ENCODE assay signal across 21 mouse cellular contexts in genomic region chr2:132493184-132493583, GRCm38 (mm10).
DNase-seq lines count a peak whose midpoint lies in the region; ATAC-seq and TF ChIP-seq lines count a peak whose summit lies in the region.
"Had no signal": no experiment of that assay in that cellular context is flagged by ENCODE, and none has a peak within 500 bp of the region (broad histone marks: within the 10 kb centered on the region; RNA-seq: fewer than 3 reads in every experiment).

No protein-coding gene starts in this region.

- H3K4me2 ChIP-seq in midbrain, embryonic 11.5 days = no peak overlapping the region
- H3K4me2 ChIP-seq in midbrain, embryonic 16.5 days (ENCODE audit: low read length) = no peak overlapping the region

- H3K27me3 ChIP-seq in midbrain, embryonic 11.5 days (ENCODE audit: control insufficient read depth, insufficient read depth, low read length) = no peaks in the 10 kb centered on the region
- no peaks in the 10 kb centered on the region for H3K27me3 ChIP-seq in midbrain, embryonic 16.5 days (ENCODE audit: control insufficient read depth, insufficient read depth, low read depth, low read length)
- no peaks in the 10 kb centered on the region for H3K27me3 ChIP-seq in testis, adult 2 months (ENCODE audit: control insufficient read depth, insufficient read depth, low read length)

- whole genome bisulfite sequencing in midbrain, embryonic 11.5 days = 90% methylated on average over 4 of the region's 4 CpGs
- 83% methylated on average over 4 of the region's 4 CpGs for WGBS in midbrain, embryonic 16.5 days

- no peaks in the 10 kb centered on the region for H3K36me3 ChIP-seq in midbrain, embryonic 11.5 days (ENCODE audit: control insufficient read depth, insufficient read depth, low read length)
- no peaks in the 10 kb centered on the region for H3K36me3 ChIP-seq in midbrain, embryonic 16.5 days (ENCODE audit: control insufficient read depth, insufficient read depth, low read length)
- peaks cover 2% of the 10 kb centered on the region; the same call in 1 of the 2 replicates for H3K36me3 ChIP-seq in testis, adult 2 months (ENCODE audit: control insufficient read depth, insufficient read depth, low read length)
- H3K36me3 ChIP-seq: G1E had no signal

- no peak overlapping the region for H3K4me3 ChIP-seq in midbrain, embryonic 11.5 days (ENCODE audit: low read depth, low read length)
- no peak overlapping the region for H3K4me3 ChIP-seq in midbrain, embryonic 16.5 days (ENCODE audit: low read depth, low read length)
- peak overlapping the region; percentile 33; the same call in 1 of the 2 replicates for H3K4me3 ChIP-seq in testis, adult 2 months (ENCODE audit: control insufficient read depth, low read depth, low read length)

- no peak overlapping the region for H3K9ac ChIP-seq in midbrain, embryonic 11.5 days (ENCODE audit: low read length)
- H3K9ac ChIP-seq in midbrain, embryonic 16.5 days (ENCODE audit: low read depth, low read length) = no peak overlapping the region

- no peak for ATAC-seq in midbrain, embryonic 11.5 days (ENCODE audit: low FRiP score)
- no peak for ATAC-seq in midbrain, embryonic 16.5 days
- ATAC-seq: activated CD4-positive, CD25-positive, alpha-beta regulatory T cell, adult 4 months; CD4-positive, CD25-positive, alpha-beta regulatory T cell, adult 4 months; Patski had no signal

- DNase-seq in heart, adult 11 months = peak; percentile 77
- no peak for DNase-seq in heart, postnatal 4 days
- DNase-seq in midbrain, embryonic 11.5 days (ENCODE audit: low spot score, missing footprints) = peak; percentile 72
- DNase-seq in testis, postnatal 14 days (ENCODE audit: low spot score) = no peak
- peak; percentile 2 for DNase-seq in testis, postnatal 10 days (ENCODE audit: low spot score)
- no peak for DNase-seq in kidney, postnatal 4 days
- DNase-seq: adrenal gland, adult 2 months; adrenal gland, adult 8-10 months; adrenal gland, postnatal 10 days; adrenal gland, postnatal 14 days; adrenal gland, postnatal 25 days; adrenal gland, postnatal 36 days; B cell, adult 2 months; cerebellum, adult 11 months; cerebellum, adult 11-12 months had no signal

- H3K9me3 ChIP-seq in midbrain, embryonic 11.5 days (ENCODE audit: control insufficient read depth, low read length) = no peaks in the 10 kb centered on the region
- no peaks in the 10 kb centered on the region for H3K9me3 ChIP-seq in midbrain, embryonic 16.5 days (replicated peaks; ENCODE audit: control insufficient read depth, low read length, poor library complexity, severe bottlenecking)
- H3K9me3 ChIP-seq: G1E had no signal

- TF ChIP-seq CTCF in testis, adult 2 months (IDR thresholded peaks at IDR 0.05; ENCODE audit: control insufficient read depth, insufficient read depth, insufficient replicate concordance, low read depth, low read length) = no peak

- no peak for TF ChIP-seq POLR2A in testis, adult 2 months (IDR thresholded peaks at IDR 0.05; ENCODE audit: control insufficient read depth, low read depth, low read length)

- no peaks in the 10 kb centered on the region for H3K4me1 ChIP-seq in midbrain, embryonic 11.5 days (ENCODE audit: control insufficient read depth, insufficient read depth, low read length)
- no peaks in the 10 kb centered on the region for H3K4me1 ChIP-seq in midbrain, embryonic 16.5 days (ENCODE audit: control insufficient read depth, insufficient read depth, low read length)
- peaks cover 4% of the 10 kb centered on the region for H3K4me1 ChIP-seq in testis, adult 2 months (ENCODE audit: control insufficient read depth, insufficient read depth, low read length)

- H3K27ac ChIP-seq in midbrain, embryonic 11.5 days (ENCODE audit: low read depth, low read length) = no peak overlapping the region
- no peak overlapping the region for H3K27ac ChIP-seq in midbrain, embryonic 16.5 days (ENCODE audit: low read length)
- no peak overlapping the region for H3K27ac ChIP-seq in testis, adult 2 months (ENCODE audit: control insufficient read depth, insufficient read depth, low read depth, low read length)

Comparison
In these comparisons a context has a peak if more than half of its experiments do, and no peak if none do; other contexts are left out.
1. DNase-seq: peak in heart, adult 11 months (single experiment), midbrain, embryonic 11.5 days (single experiment) and testis, postnatal 10 days (single experiment); none in heart, postnatal 4 days (single experiment), testis, postnatal 14 days (single experiment) and kidney, postnatal 4 days (0 of 2).